Mouse (Mus musculus): ENCODE data around the gene Fam222b. TPM values are rescaled to one million over a fixed set of nuclear protein-coding genes. Genes with fewer than 3 reads are reported as not detected.
A peak's percentile ranks its signal among the peaks of the same experiment; 100 is the strongest.

The Fam222b gene
- polyA plus RNA-seq, 1 experiment from 2014 or later, result 26.6 TPM

- Histone ChIP-seq H3K4me2 (no peak overlapping the region), H3K9me3 (ENCODE audit: control insufficient read depth, low read length) (no peaks in the 10 kb centered on the region), H3K9ac (ENCODE audit: low read length) (no peak overlapping the region), H3K36me3 (ENCODE audit: control insufficient read depth, insufficient read depth, low read length) (no peaks in the 10 kb centered on the region), H3K4me3 (ENCODE audit: low read depth, low read length) (no peak overlapping the region), H3K4me1 (ENCODE audit: control insufficient read depth, insufficient read depth, low read length) (no peaks in the 10 kb centered on the region), H3K27ac (ENCODE audit: low read depth, low read length) (no peak overlapping the region), H3K27me3 (ENCODE audit: control insufficient read depth, insufficient read depth, low read length) (no peaks in the 10 kb centered on the region)
- WGBS, result 89% methylated on average over 3 of the region's 3 CpGs
- ATAC-seq (ENCODE audit: low FRiP score) (no peak), DNase-seq (ENCODE audit: low spot score, missing footprints) (no peak)
Measured at GRCm38 (mm10) chr11:78138023-78138422, 43.6 kb downstream of the Fam222b start.

GRCm38 (mm10) chr11:78140665-78141064, 46.2 kb downstream of the Fam222b start:
- H3K4me2 ChIP-seq, result no peak overlapping the region
- no peak overlapping the region for H3K27ac ChIP-seq (ENCODE audit: low read depth, low read length)
- no peaks in the 10 kb centered on the region for H3K27me3 ChIP-seq (ENCODE audit: control insufficient read depth, insufficient read depth, low read length)
- H3K4me1 ChIP-seq (ENCODE audit: control insufficient read depth, insufficient read depth, low read length), result no peaks in the 10 kb centered on the region
- 87% methylated on average over 5 of the region's 5 CpGs for WGBS
- no peak overlapping the region for H3K9ac ChIP-seq (ENCODE audit: low read length)
- no peaks in the 10 kb centered on the region for H3K36me3 ChIP-seq (ENCODE audit: control insufficient read depth, insufficient read depth, low read length)
- H3K4me3 ChIP-seq (ENCODE audit: low read depth, low read length), result no peak overlapping the region
- no peaks in the 10 kb centered on the region for H3K9me3 ChIP-seq (ENCODE audit: control insufficient read depth, low read length)
- no peak for ATAC-seq (ENCODE audit: low FRiP score)
- DNase-seq (ENCODE audit: low spot score, missing footprints), result no peak

GRCm38 (mm10) chr11:78143520-78143919, 49.1 kb downstream of the Fam222b start:
- H3K4me2 ChIP-seq, result no peak overlapping the region
- H3K36me3 ChIP-seq (ENCODE audit: control insufficient read depth, insufficient read depth, low read length), result peaks cover 2% of the 10 kb centered on the region; the same call in 1 of the 2 replicates
- H3K27ac ChIP-seq (ENCODE audit: low read depth, low read length), result no peak overlapping the region
- no peaks in the 10 kb centered on the region for H3K27me3 ChIP-seq (ENCODE audit: control insufficient read depth, insufficient read depth, low read length)
- DNase-seq (ENCODE audit: low spot score, missing footprints) (no peak), ATAC-seq (ENCODE audit: low FRiP score) (no peak)
- H3K4me3 ChIP-seq (ENCODE audit: low read depth, low read length), result no peak overlapping the region
- no peaks in the 10 kb centered on the region for H3K9me3 ChIP-seq (ENCODE audit: control insufficient read depth, low read length)
- no peaks in the 10 kb centered on the region for H3K4me1 ChIP-seq (ENCODE audit: control insufficient read depth, insufficient read depth, low read length)
- no peak overlapping the region for H3K9ac ChIP-seq (ENCODE audit: low read length)
- 87% methylated on average over 2 of the region's 2 CpGs for WGBS

- Histone ChIP-seq H3K4me3 (ENCODE audit: low read depth, low read length) (no peak overlapping the region), H3K4me1 (ENCODE audit: control insufficient read depth, insufficient read depth, low read length) (no peaks in the 10 kb centered on the region), H3K9me3 (ENCODE audit: control insufficient read depth, low read length) (no peaks in the 10 kb centered on the region), H3K36me3 (ENCODE audit: control insufficient read depth, insufficient read depth, low read length) (peaks cover 7% of the 10 kb centered on the region), H3K9ac (ENCODE audit: low read length) (no peak overlapping the region), H3K27me3 (ENCODE audit: control insufficient read depth, insufficient read depth, low read length) (no peaks in the 10 kb centered on the region), H3K4me2 (no peak overlapping the region), H3K27ac (ENCODE audit: low read depth, low read length) (no peak overlapping the region)
- DNase-seq (ENCODE audit: low spot score, missing footprints) (no peak), ATAC-seq (ENCODE audit: low FRiP score) (no peak)
- WGBS, result 87% methylated on average over 5 of the region's 5 CpGs
Measured at GRCm38 (mm10) chr11:78146168-78146567, 51.7 kb downstream of the Fam222b start.

GRCm38 (mm10) chr11:78146707-78147543, 52.5 kb downstream of the Fam222b start:
- Histone ChIP-seq H3K27me3 (ENCODE audit: control insufficient read depth, insufficient read depth, low read length) (no peaks in the 10 kb centered on the region), H3K9ac (ENCODE audit: low read length) (no peak overlapping the region), H3K36me3 (ENCODE audit: control insufficient read depth, insufficient read depth, low read length) (peaks cover 7% of the 10 kb centered on the region), H3K9me3 (ENCODE audit: control insufficient read depth, low read length) (no peaks in the 10 kb centered on the region), H3K4me3 (ENCODE audit: low read depth, low read length) (no peak overlapping the region), H3K4me2 (no peak overlapping the region), H3K4me1 (ENCODE audit: control insufficient read depth, insufficient read depth, low read length) (no peaks in the 10 kb centered on the region), H3K27ac (ENCODE audit: low read depth, low read length) (no peak overlapping the region)
- 94% methylated on average over 6 of the region's 6 CpGs for WGBS
- ATAC-seq (ENCODE audit: low FRiP score) (no peak), DNase-seq (ENCODE audit: low spot score, missing footprints) (no peak)

GRCm38 (mm10) chr11:78151161-78151560, 56.7 kb downstream of the Fam222b start:
- no peak overlapping the region for H3K9ac ChIP-seq (ENCODE audit: low read length)
- H3K9me3 ChIP-seq (ENCODE audit: control insufficient read depth, low read length), result no peaks in the 10 kb centered on the region
- H3K27ac ChIP-seq (ENCODE audit: low read depth, low read length), result no peak overlapping the region
- no peaks in the 10 kb centered on the region for H3K4me1 ChIP-seq (ENCODE audit: control insufficient read depth, insufficient read depth, low read length)
- no peak for ATAC-seq (ENCODE audit: low FRiP score)
- no peaks in the 10 kb centered on the region for H3K27me3 ChIP-seq (ENCODE audit: control insufficient read depth, insufficient read depth, low read length)
- no peak overlapping the region for H3K4me3 ChIP-seq (ENCODE audit: low read depth, low read length)
- WGBS, result 41% methylated on average over 1 of the region's 1 CpGs
- H3K4me2 ChIP-seq, result no peak overlapping the region
- no peak for DNase-seq (ENCODE audit: low spot score, missing footprints)
- peaks cover 14% of the 10 kb centered on the region for H3K36me3 ChIP-seq (ENCODE audit: control insufficient read depth, insufficient read depth, low read length)

- Histone ChIP-seq H3K27ac (ENCODE audit: low read depth, low read length) (no peak overlapping the region), H3K4me1 (ENCODE audit: control insufficient read depth, insufficient read depth, low read length) (no peaks in the 10 kb centered on the region), H3K4me3 (ENCODE audit: low read depth, low read length) (no peak overlapping the region), H3K9ac (ENCODE audit: low read length) (no peak overlapping the region), H3K4me2 (no peak overlapping the region), H3K36me3 (ENCODE audit: control insufficient read depth, insufficient read depth, low read length) (peaks cover 12% of the 10 kb centered on the region; the same call in 1 of the 2 replicates), H3K27me3 (ENCODE audit: control insufficient read depth, insufficient read depth, low read length) (no peaks in the 10 kb centered on the region), H3K9me3 (ENCODE audit: control insufficient read depth, low read length) (no peaks in the 10 kb centered on the region)
- ATAC-seq (ENCODE audit: low FRiP score), result no peak
- no peak for DNase-seq (ENCODE audit: low spot score, missing footprints)
- 79% methylated on average over 9 of the region's 9 CpGs for WGBS
Measured at GRCm38 (mm10) chr11:78152299-78153231, 58.1 kb downstream of the Fam222b start.

GRCm38 (mm10) chr11:78153778-78154177, 59.3 kb downstream of the Fam222b start:
- H3K4me1 ChIP-seq (ENCODE audit: control insufficient read depth, insufficient read depth, low read length), result no peaks in the 10 kb centered on the region
- peaks cover 22% of the 10 kb centered on the region; the same call in 1 of the 2 replicates for H3K36me3 ChIP-seq (ENCODE audit: control insufficient read depth, insufficient read depth, low read length)
- H3K27me3 ChIP-seq (ENCODE audit: control insufficient read depth, insufficient read depth, low read length), result no peaks in the 10 kb centered on the region
- no peak overlapping the region for H3K4me2 ChIP-seq
- no peak overlapping the region for H3K4me3 ChIP-seq (ENCODE audit: low read depth, low read length)
- no peak for DNase-seq (ENCODE audit: low spot score, missing footprints)
- H3K9ac ChIP-seq (ENCODE audit: low read length), result no peak overlapping the region
- 92% methylated on average over 13 of the region's 13 CpGs for WGBS
- H3K9me3 ChIP-seq (ENCODE audit: control insufficient read depth, low read length), result no peaks in the 10 kb centered on the region
- 0 out of 2 replicates have a peak, but pooled peaks have one; percentile 22 for ATAC-seq (ENCODE audit: low FRiP score)
- H3K27ac ChIP-seq (ENCODE audit: low read depth, low read length), result no peak overlapping the region

- Histone ChIP-seq H3K4me3 (ENCODE audit: low read depth, low read length) (no peak overlapping the region), H3K27me3 (ENCODE audit: control insufficient read depth, insufficient read depth, low read length) (no peaks in the 10 kb centered on the region), H3K9ac (ENCODE audit: low read length) (no peak overlapping the region), H3K4me1 (ENCODE audit: control insufficient read depth, insufficient read depth, low read length) (no peaks in the 10 kb centered on the region), H3K9me3 (ENCODE audit: control insufficient read depth, low read length) (no peaks in the 10 kb centered on the region), H3K27ac (ENCODE audit: low read depth, low read length) (no peak overlapping the region), H3K4me2 (no peak overlapping the region), H3K36me3 (ENCODE audit: control insufficient read depth, insufficient read depth, low read length) (peaks cover 26% of the 10 kb centered on the region)
- 87% methylated on average over 5 of the region's 5 CpGs for WGBS
- ATAC-seq (ENCODE audit: low FRiP score) (no peak), DNase-seq (ENCODE audit: low spot score, missing footprints) (no peak)
Measured at GRCm38 (mm10) chr11:78155674-78156073, 61.2 kb downstream of the Fam222b start.
